Mouse (Mus musculus): Measurements from ENCODE around the gene Hs3st5. TPM values are rescaled to one million over a fixed set of nuclear protein-coding genes. Genes with fewer than 3 reads are reported as not detected.

Hs3st5 gene
- total and polyA plus RNA-seq, 3 experiments = not detected

GRCm38 (mm10) chr10:36623037-36623436, 116.4 kb downstream of the Hs3st5 start:
- Histone ChIP-seq H3K79me2 (replicated peaks; ENCODE audit: control insufficient read depth, extremely low read depth, insufficient read depth, poor library complexity, severe bottlenecking) (no peaks in the 10 kb centered on the region), H3K9me3 (replicated peaks; ENCODE audit: low read length) (no peaks in the 10 kb centered on the region), H3K4me3 (replicated peaks in 1 of 3; ENCODE audit: low read depth in 2 of 3, low read length in 2 of 3, poor library complexity in 1 of 3) (no peak overlapping the region), H3K9ac (ENCODE audit: insufficient read depth, low read depth) (no peak overlapping the region), H3K4me2 (ENCODE audit: insufficient read depth, low read depth, poor library complexity, severe bottlenecking) (no peak overlapping the region), H3K4me1 (ENCODE audit: control insufficient read depth in 1 of 2, insufficient read depth in 2 of 2) (no peaks in the 10 kb centered on the region), H3K27me3 (replicated peaks) (no peaks in the 10 kb centered on the region), H3K27ac (ENCODE audit: insufficient read depth, low read depth) (no peak overlapping the region), H3K36me3 (replicated peaks in 1 of 2; ENCODE audit: control insufficient read depth in 1 of 2, insufficient read depth in 1 of 2, low read length in 1 of 2) (no peaks in the 10 kb centered on the region)
- dilution Hi-C loops (cut with MboI; ENCODE audit: extremely low pct_ligation_motif_present, extremely low pct_unique_long_range_greater_than_20kb, low sequenced_read_pairs) (no loop called here), in situ Hi-C loops (cut with MboI; ENCODE audit: low pct_ligation_motif_present, low pct_unique_long_range_greater_than_20kb, low sequenced_read_pairs) (no loop called here)
- DNase-seq (ENCODE audit: extremely low read depth) = no peak
- TF ChIP-seq ETS1 (conservative IDR thresholded peaks at IDR 0.05; ENCODE audit: low read depth, low read length) (no peak), SMC3 (IDR thresholded peaks at IDR 0.05; ENCODE audit: low read depth, low read length) (no peak), MYC (IDR thresholded peaks at IDR 0.05; ENCODE audit: low read depth, low read length) (no peak), ELF1 (IDR thresholded peaks at IDR 0.05; ENCODE audit: low read depth, low read length) (no peak), RCOR1 (conservative IDR thresholded peaks at IDR 0.05; ENCODE audit: low read depth, low read length) (no peak), NRF1 (IDR thresholded peaks at IDR 0.05; ENCODE audit: low read depth, low read length) (no peak), MAZ (IDR thresholded peaks at IDR 0.05; ENCODE audit: low read depth, low read length) (no peak), JUN (IDR thresholded peaks at IDR 0.05; ENCODE audit: insufficient read depth, low read depth, low read length) (no peak), BHLHE40 (IDR thresholded peaks at IDR 0.05; ENCODE audit: low read depth, low read length) (no peak), JUND (conservative IDR thresholded peaks at IDR 0.05; ENCODE audit: low read depth, low read length) (no peak)

DNA sequence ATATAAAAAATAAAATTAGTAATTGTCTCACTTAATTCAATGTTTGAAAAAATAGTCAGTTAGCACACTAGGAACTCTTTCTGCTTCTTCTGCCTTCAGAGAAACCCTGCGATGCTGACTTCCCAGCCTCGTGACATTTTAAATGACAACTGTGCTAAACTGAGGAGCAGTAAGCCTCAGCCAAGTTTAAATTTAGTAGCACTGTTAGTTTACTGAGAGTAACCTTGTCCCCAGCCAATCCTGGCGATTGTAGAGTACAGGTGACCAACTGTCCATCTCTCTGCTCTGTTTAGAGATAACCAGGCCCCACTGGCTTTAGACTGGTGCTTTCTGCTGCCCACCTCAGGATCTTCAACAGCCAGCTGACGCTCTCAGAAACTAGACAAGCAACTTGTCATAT, 121.3 kb downstream of the Hs3st5 start:
- no peaks in the 10 kb centered on the region for H3K27me3 ChIP-seq (replicated peaks)

More for the DNA sequence above, 121.3 kb downstream of the Hs3st5 start:
- no peak overlapping the region for H3K27ac ChIP-seq (ENCODE audit: insufficient read depth, low read depth)
- no peak overlapping the region for H3K9ac ChIP-seq (ENCODE audit: insufficient read depth, low read depth)
- dilution Hi-C loops (cut with MboI; ENCODE audit: extremely low pct_ligation_motif_present, extremely low pct_unique_long_range_greater_than_20kb, low sequenced_read_pairs) (no loop called here), in situ Hi-C loops (cut with MboI; ENCODE audit: low pct_ligation_motif_present, low pct_unique_long_range_greater_than_20kb, low sequenced_read_pairs) (no loop called here)
- no peak for DNase-seq (ENCODE audit: extremely low read depth)
- no peaks in the 10 kb centered on the region for H3K36me3 ChIP-seq (replicated peaks in 1 of 2; ENCODE audit: control insufficient read depth in 1 of 2, insufficient read depth in 1 of 2, low read length in 1 of 2)
- H3K9me3 ChIP-seq (replicated peaks; ENCODE audit: low read length) = no peaks in the 10 kb centered on the region
- H3K4me3 ChIP-seq (replicated peaks in 1 of 3; ENCODE audit: low read depth in 2 of 3, low read length in 2 of 3, poor library complexity in 1 of 3) = no peak overlapping the region
- H3K4me1 ChIP-seq (ENCODE audit: control insufficient read depth in 1 of 2, insufficient read depth in 2 of 2) = no peaks in the 10 kb centered on the region
- H3K79me2 ChIP-seq (replicated peaks; ENCODE audit: control insufficient read depth, extremely low read depth, insufficient read depth, poor library complexity, severe bottlenecking) = no peaks in the 10 kb centered on the region
- no peak overlapping the region for H3K4me2 ChIP-seq (ENCODE audit: insufficient read depth, low read depth, poor library complexity, severe bottlenecking)
- TF ChIP-seq POLR2AphosphoS2 (IDR thresholded peaks at IDR 0.05; ENCODE audit: low read depth, low read length) (no peak), ZKSCAN1 (IDR thresholded peaks at IDR 0.05; ENCODE audit: borderline replicate concordance, low read depth, low read length) (no peak), JUN (IDR thresholded peaks at IDR 0.05; ENCODE audit: insufficient read depth, low read depth, low read length) (no peak), RCOR1 (conservative IDR thresholded peaks at IDR 0.05; ENCODE audit: low read depth, low read length) (no peak), USF1 (IDR thresholded peaks at IDR 0.05; ENCODE audit: low read depth, low read length) (no peak), GABPA (IDR thresholded peaks at IDR 0.05; ENCODE audit: insufficient replicate concordance, low read depth, low read length) (no peak), TBP (conservative IDR thresholded peaks at IDR 0.05; ENCODE audit: low read depth, low read length) (no peak), SIN3A (IDR thresholded peaks at IDR 0.05; ENCODE audit: low read length) (no peak), MAX (IDR thresholded peaks at IDR 0.05; ENCODE audit: low read length) (no peak), ZMIZ1 (IDR thresholded peaks at IDR 0.05; ENCODE audit: low read depth, low read length) (no peak), ETS1 (conservative IDR thresholded peaks at IDR 0.05; ENCODE audit: low read depth, low read length) (no peak), NELFE (IDR thresholded peaks at IDR 0.05; ENCODE audit: low read depth, low read length) (no peak), KAT2A (IDR thresholded peaks at IDR 0.05; ENCODE audit: insufficient replicate concordance, low read length) (no peak), JUND (conservative IDR thresholded peaks at IDR 0.05; ENCODE audit: low read depth, low read length) (no peak), CHD2 (IDR thresholded peaks at IDR 0.05; ENCODE audit: low read length) (no peak), EP300 (IDR thresholded peaks at IDR 0.05; ENCODE audit: low read length) (no peak), E2F4 (IDR thresholded peaks at IDR 0.05; ENCODE audit: insufficient replicate concordance, low read depth, low read length) (no peak), ZC3H11A (IDR thresholded peaks at IDR 0.05; ENCODE audit: low read depth, low read length) (no peak)

Data from CH12.LX (cell line).